Mouse (Mus musculus) CH12.LX (cell line): ENCODE measurements around the gene Egf. TPM values are rescaled to one million over a fixed set of nuclear protein-coding genes. Genes with fewer than 3 reads are reported as not detected.

Source experiments
- DNase-seq: peaks from one replicate; pipeline ENCODE4 v3.0.0-alpha.2; 2013; ENCODE audit errors: extremely low read depth
- H3K27ac ChIP-seq: 2 replicates; pipeline ENCODE4 v1.5.1; 2012; ENCODE audit warnings: low read depth, mild to moderate bottlenecking, control low read depth, moderate library complexity; ENCODE audit not compliant: insufficient read depth
- H3K27me3 ChIP-seq: replicated peaks from 2 replicates; pipeline ENCODE3; 2012; ENCODE audit warnings: inconsistent platforms
- H3K36me3 ChIP-seq, 2 experiments: replicated peaks in 1 of 2; 2 replicates each; pipeline versions ENCODE3 to v1.6.1; 2012; ENCODE audit warnings: inconsistent platforms in 1 of 2, low read length in 1 of 2, mild to moderate bottlenecking in 1 of 2, mixed read lengths in 1 of 2, moderate library complexity in 1 of 2; ENCODE audit not compliant: control insufficient read depth in 1 of 2, insufficient read depth in 1 of 2
- H3K4me1 ChIP-seq, 2 experiments: 2 replicates each; pipeline ENCODE4 v1.6.1; 2012; ENCODE audit warnings: inconsistent platforms in 1 of 2, moderate library complexity in 1 of 2; ENCODE audit not compliant: insufficient read depth in 2 of 2, control insufficient read depth in 1 of 2
- H3K4me2 ChIP-seq: 2 replicates; pipeline ENCODE4 v1.6.1; 2012; ENCODE audit warnings: low read depth, mild to moderate bottlenecking, control low read depth; ENCODE audit not compliant: poor library complexity, insufficient read depth, severe bottlenecking
- H3K4me3 ChIP-seq, 3 experiments: fragments of 150-350 bp in 1 of 3; sonication (generic) in 1 of 3; replicated peaks in 1 of 3; 2 replicates each; pipeline versions ENCODE3 to v1.5.1; 2011 to 2012; ENCODE audit warnings: low read depth in 2 of 3, low read length in 2 of 3, mild to moderate bottlenecking in 2 of 3, moderate library complexity in 2 of 3, control low read depth in 1 of 3, improper control_type of control experiment in 1 of 3, inconsistent platforms in 1 of 3, mixed read lengths in 1 of 3; ENCODE audit not compliant: poor library complexity in 1 of 3
- H3K79me2 ChIP-seq: replicated peaks from 2 replicates; pipeline ENCODE4 v1.6.1; 2012; ENCODE audit warnings: mild to moderate bottlenecking, moderate library complexity; ENCODE audit not compliant: control insufficient read depth, poor library complexity, insufficient read depth, severe bottlenecking; ENCODE audit errors: extremely low read depth
- H3K9ac ChIP-seq: 2 replicates; pipeline ENCODE4 v1.6.1; 2012; ENCODE audit warnings: low read depth, mild to moderate bottlenecking, control low read depth, moderate library complexity; ENCODE audit not compliant: insufficient read depth
- H3K9me3 ChIP-seq: replicated peaks from 2 replicates; pipeline ENCODE3; 2012; ENCODE audit warnings: low read length, inconsistent platforms, mixed read lengths
- BHLHE40 ChIP-seq: IDR thresholded peaks from 2 replicates; pipeline ENCODE4 v1.6.1; 2011; ENCODE audit warnings: mild to moderate bottlenecking, low read depth, low read length, improper control_type of control experiment
- CHD1 ChIP-seq: IDR thresholded peaks from 2 replicates; pipeline ENCODE4 v1.6.1; 2012; ENCODE audit warnings: low read depth, low read length, improper control_type of control experiment, inconsistent platforms
- CHD2 ChIP-seq: IDR thresholded peaks from 2 replicates; pipeline ENCODE4 v1.6.1; 2011; ENCODE audit warnings: low read length, improper control_type of control experiment
- CTCF ChIP-seq, 2 experiments: IDR thresholded peaks in 1 of 2; conservative IDR thresholded peaks in 1 of 2; 2 replicates each; pipeline ENCODE4 v1.5.1; 2011 to 2012; ENCODE audit warnings: low read depth in 2 of 2, low read length in 2 of 2, improper control_type of control experiment in 1 of 2, inconsistent platforms in 1 of 2, mild to moderate bottlenecking in 1 of 2, moderate library complexity in 1 of 2
- E2F4 ChIP-seq: IDR thresholded peaks from 2 replicates; pipeline ENCODE4 v1.6.1; 2011; ENCODE audit warnings: low read depth, low read length, improper control_type of control experiment; ENCODE audit not compliant: insufficient replicate concordance
- ELF1 ChIP-seq: IDR thresholded peaks from 2 replicates; pipeline ENCODE4 v1.6.1; 2014; ENCODE audit warnings: low read depth, mild to moderate bottlenecking, inconsistent platforms, low read length, improper control_type of control experiment
- ETS1 ChIP-seq: conservative IDR thresholded peaks from 2 replicates; pipeline ENCODE4 v1.6.1; 2012; ENCODE audit warnings: low read depth, mild to moderate bottlenecking, inconsistent platforms, low read length, improper control_type of control experiment, moderate library complexity
- GABPA ChIP-seq: IDR thresholded peaks from 2 replicates; pipeline ENCODE4 v1.6.1; 2012; ENCODE audit warnings: low read depth, low read length, improper control_type of control experiment, inconsistent platforms; ENCODE audit not compliant: insufficient replicate concordance
- IRF4 ChIP-seq: IDR thresholded peaks from 2 replicates; pipeline ENCODE4 v1.6.1; 2014; ENCODE audit warnings: low read depth, mild to moderate bottlenecking, inconsistent platforms, low read length, improper control_type of control experiment
- JUN ChIP-seq: IDR thresholded peaks from 2 replicates; pipeline ENCODE4 v1.6.1; 2011; ENCODE audit warnings: low read depth, mild to moderate bottlenecking, low read length, improper control_type of control experiment, moderate library complexity; ENCODE audit not compliant: insufficient read depth
- KAT2A ChIP-seq: IDR thresholded peaks from 2 replicates; pipeline ENCODE4 v1.6.1; 2012; ENCODE audit warnings: low read length, improper control_type of control experiment, inconsistent platforms; ENCODE audit not compliant: insufficient replicate concordance
- MAFK ChIP-seq: IDR thresholded peaks from 2 replicates; pipeline ENCODE4 v1.6.1; 2011; ENCODE audit warnings: low read length, improper control_type of control experiment; ENCODE audit not compliant: insufficient replicate concordance
- MAX ChIP-seq: IDR thresholded peaks from 2 replicates; pipeline ENCODE4 v1.6.1; 2011; ENCODE audit warnings: low read length, improper control_type of control experiment
- MEF2A ChIP-seq: IDR thresholded peaks from 2 replicates; pipeline ENCODE4 v1.6.1; 2014; ENCODE audit warnings: low read depth, mild to moderate bottlenecking, inconsistent platforms, low read length, improper control_type of control experiment, borderline replicate concordance
- MYC ChIP-seq: IDR thresholded peaks from 2 replicates; pipeline ENCODE4 v1.6.1; 2011; ENCODE audit warnings: low read depth, mild to moderate bottlenecking, improper control_type of control experiment, low read length
- NRF1 ChIP-seq: IDR thresholded peaks from 2 replicates; pipeline ENCODE4 v1.6.1; 2014; ENCODE audit warnings: low read depth, mild to moderate bottlenecking, inconsistent platforms, low read length, improper control_type of control experiment, moderate library complexity
- PAX5 ChIP-seq: IDR thresholded peaks from 2 replicates; pipeline ENCODE4 v1.6.1; 2012; ENCODE audit warnings: low read length, inconsistent platforms, mixed read lengths
- POLR2A ChIP-seq: IDR thresholded peaks from 2 replicates; pipeline ENCODE4 v1.6.1; 2011; ENCODE audit warnings: low read depth, mild to moderate bottlenecking, improper control_type of control experiment, low read length
- RAD21 ChIP-seq: IDR thresholded peaks from 2 replicates; pipeline ENCODE4 v1.6.1; 2011; ENCODE audit warnings: low read depth, mild to moderate bottlenecking, low read length, improper control_type of control experiment, moderate library complexity
- RCOR1 ChIP-seq: conservative IDR thresholded peaks from 2 replicates; pipeline ENCODE4 v1.6.1; 2012; ENCODE audit warnings: low read depth, mild to moderate bottlenecking, inconsistent platforms, low read length, improper control_type of control experiment
- SIN3A ChIP-seq: IDR thresholded peaks from 2 replicates; pipeline ENCODE4 v1.6.1; 2012; ENCODE audit warnings: low read length, improper control_type of control experiment, inconsistent platforms
- TBP ChIP-seq: conservative IDR thresholded peaks from 2 replicates; pipeline ENCODE4 v1.6.1; 2011; ENCODE audit warnings: low read depth, low read length, improper control_type of control experiment
- TCF12 ChIP-seq: IDR thresholded peaks from 2 replicates; pipeline ENCODE4 v1.6.1; 2014; ENCODE audit warnings: low read depth, mild to moderate bottlenecking, inconsistent platforms, low read length, improper control_type of control experiment
- USF2 ChIP-seq: conservative IDR thresholded peaks from 2 replicates; pipeline ENCODE4 v1.6.1; 2011; ENCODE audit warnings: low read depth, low read length, improper control_type of control experiment
- ZMIZ1 ChIP-seq: IDR thresholded peaks from 2 replicates; pipeline ENCODE4 v1.6.1; 2012; ENCODE audit warnings: low read depth, mild to moderate bottlenecking, inconsistent platforms, low read length, improper control_type of control experiment
- ZNF384 ChIP-seq: IDR thresholded peaks from 2 replicates; pipeline ENCODE4 v1.6.1; 2012; ENCODE audit warnings: low read depth, low read length, improper control_type of control experiment, inconsistent platforms
- dilution Hi-C: fragments of 300-500 bp; cut with MboI; formaldehyde crosslinking; loops from 2 replicates; pipeline ENCODE4 v1.14.3; 2020; ENCODE audit warnings: low sequenced_read_pairs; ENCODE audit not compliant: extremely low pct_unique_long_range_greater_than_20kb, extremely low pct_ligation_motif_present
- in situ Hi-C: fragments of 300-500 bp; cut with MboI; formaldehyde crosslinking; loops from 3 replicates; pipeline ENCODE4 v1.14.3; 2019; ENCODE audit warnings: low sequenced_read_pairs, low pct_ligation_motif_present, low pct_unique_long_range_greater_than_20kb, mixed read lengths
- polyA plus RNA-seq: library from polyadenylated mRNA; unstranded; fragments of >175 nt; gene quantifications from 2 replicates; pipeline ENCODE4 v1.2.1, GENCODE M21; 2012; ENCODE audit warnings: low read depth; ENCODE audit not compliant: insufficient read length
- total RNA-seq, 2 experiments: library from RNA; depleted of rRNA; stranded (reverse); fragments of 300-350 nt in 1 of 2; fragments of >200 nt in 1 of 2; gene quantifications; 2 replicates each; pipeline ENCODE4 v1.2.3; 2012 to 2014

Egf gene
- total and polyA plus RNA-seq, 3 experiments = 2.3 to 4.1 (median 3.9) TPM

- no peaks in the 10 kb centered on the region for H3K27me3 ChIP-seq
- peak overlapping the region; percentile 56 to 61 (median 58) for H3K4me3 ChIP-seq
- peaks cover 4 to 8% of the 10 kb centered on the region in 2 experiments for H3K36me3 ChIP-seq
- no peak for DNase-seq
- TF ChIP-seq MYC (peak; percentile 10; the same call in 1 of the 2 replicates), USF2 (no peak), GABPA (no peak), PAX5 (no peak), CHD1 (peak; percentile 57; the same call in 1 of the 2 replicates), MEF2A (no peak), TCF12 (no peak), BHLHE40 (peak; percentile 83)
- no peaks in the 10 kb centered on the region for H3K79me2 ChIP-seq
- dilution Hi-C loops (no loop called here), in situ Hi-C loops (no loop called here)
- H3K9ac ChIP-seq = peak overlapping the region; percentile 42
- H3K4me1 ChIP-seq = peaks cover 0 to 27% of the 10 kb centered on the region in 2 experiments; a peak in 2 of 4 replicates
- H3K4me2 ChIP-seq = peak overlapping the region; percentile 84
- H3K9me3 ChIP-seq = no peaks in the 10 kb centered on the region
- H3K27ac ChIP-seq = no peak overlapping the region
Observed at GRCm38 (mm10) chr3:129724505-129724904, 30.6 kb downstream of the Egf start.

DNA sequence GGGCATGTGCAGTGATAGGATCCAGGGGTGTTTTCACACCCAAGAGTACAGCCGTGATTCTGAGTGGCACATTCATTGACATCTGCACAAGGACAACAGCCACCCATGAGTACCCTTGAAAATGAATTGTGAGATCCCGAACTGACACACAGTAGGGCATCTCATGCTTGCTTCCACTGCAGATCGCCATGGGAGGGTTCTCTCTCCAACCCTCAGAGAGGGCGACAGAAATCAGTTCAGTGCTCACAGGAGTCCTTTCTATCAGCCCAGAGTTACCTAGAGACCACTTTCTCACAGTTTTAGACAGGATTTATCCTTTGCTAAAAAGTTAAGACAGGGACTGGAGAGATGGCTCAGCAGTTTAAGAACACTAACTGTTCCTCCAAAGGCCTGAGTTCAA, 31.8 kb downstream of the Egf start:
- H3K9ac ChIP-seq = no peak overlapping the region
- in situ Hi-C loops = no loop called here
- no peak for DNase-seq
- H3K27ac ChIP-seq = no peak overlapping the region
- H3K9me3 ChIP-seq = no peaks in the 10 kb centered on the region
- H3K79me2 ChIP-seq = no peaks in the 10 kb centered on the region
- H3K36me3 ChIP-seq = peaks cover 4 to 15% of the 10 kb centered on the region in 2 experiments
- no peak overlapping the region for H3K4me3 ChIP-seq
- TF ChIP-seq NRF1 (no peak), TBP (no peak), ZMIZ1 (no peak), E2F4 (no peak), ELF1 (no peak)
- H3K4me1 ChIP-seq = peaks cover 0 to 27% of the 10 kb centered on the region in 2 experiments; a peak in 2 of 4 replicates
- H3K4me2 ChIP-seq = no peak overlapping the region
- dilution Hi-C loops = no loop called here
- no peaks in the 10 kb centered on the region for H3K27me3 ChIP-seq

- no peak for DNase-seq
- Histone ChIP-seq H3K9ac (no peak overlapping the region), H3K27me3 (no peaks in the 10 kb centered on the region), H3K27ac (no peak overlapping the region), H3K9me3 (no peaks in the 10 kb centered on the region), H3K4me3 (no peak overlapping the region), H3K36me3 (peaks cover 21 to 73% of the 10 kb centered on the region in 2 experiments), H3K79me2 (no peaks in the 10 kb centered on the region), H3K4me2 (no peak overlapping the region), H3K4me1 (no peaks in the 10 kb centered on the region)
- dilution Hi-C loops = no loop called here
- in situ Hi-C loops = no loop called here
- TF ChIP-seq BHLHE40 = no peak
- no peak for TF ChIP-seq PAX5
- no peak for TF ChIP-seq GABPA
- no peak for TF ChIP-seq SIN3A
- TF ChIP-seq CHD2 = no peak
- TF ChIP-seq JUN = no peak
- TF ChIP-seq IRF4 = no peak
- no peak for TF ChIP-seq ETS1
- TF ChIP-seq ZNF384 = no peak
- no peak for TF ChIP-seq MAX
- TF ChIP-seq POLR2A = no peak
- no peak for TF ChIP-seq RAD21
- no peak for TF ChIP-seq CTCF (conservative IDR thresholded peaks at IDR 0.05 in 1 of 2, IDR thresholded peaks at IDR 0.05 in 1 of 2; ENCODE audit: low read depth in 2 of 2, low read length in 2 of 2)
- no peak for TF ChIP-seq ELF1
- TF ChIP-seq RCOR1 = no peak
- TF ChIP-seq MAFK = no peak
- TF ChIP-seq KAT2A = no peak
- TF ChIP-seq TCF12 = no peak
Observed at GRCm38 (mm10) chr3:129714542-129715145, 40.5 kb downstream of the Egf start.
